Mouse (Mus musculus) urinary bladder, adult 18-20 months (tissue): ENCODE measurements around the gene Anapc4.

Source experiments
- DNase-seq, 2 experiments: peaks; one replicate each; pipeline ENCODE4 v3.0.0; 2022; ENCODE audit warnings: low spot score in 2 of 2, mixed read lengths in 2 of 2

Anapc4 gene

DNA sequence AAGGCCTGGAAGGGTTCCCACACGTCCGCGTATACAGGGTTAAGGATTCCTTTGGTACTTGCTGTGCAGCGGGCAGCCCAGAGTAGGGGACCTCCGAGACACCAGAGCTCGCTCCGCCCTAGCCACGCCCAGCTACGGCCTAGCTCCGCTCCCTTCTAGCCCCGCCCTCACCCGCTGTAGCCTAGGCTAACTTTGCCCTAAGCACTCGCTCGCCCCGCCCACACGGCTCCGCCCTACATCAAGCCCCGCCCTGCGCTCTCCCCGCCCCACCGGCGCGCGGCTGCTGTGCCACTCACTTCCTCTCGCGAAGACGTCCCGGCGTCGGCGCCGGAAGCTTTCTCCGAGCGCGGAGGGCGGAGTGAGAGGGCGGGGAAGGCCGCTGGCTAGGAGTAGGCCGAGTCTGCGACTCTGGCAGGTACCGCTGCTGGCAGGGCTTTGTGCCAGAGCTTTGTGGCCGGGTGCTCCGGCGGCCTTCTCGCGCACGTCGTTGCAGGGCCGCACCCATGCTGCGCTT is at the start of gene Anapc4:
Anapc4 (plus strand) TSS at position 252 of the 514 bp plus-strand sequence.
- DNase-seq, result peak; percentile 99 to 100

DNA sequence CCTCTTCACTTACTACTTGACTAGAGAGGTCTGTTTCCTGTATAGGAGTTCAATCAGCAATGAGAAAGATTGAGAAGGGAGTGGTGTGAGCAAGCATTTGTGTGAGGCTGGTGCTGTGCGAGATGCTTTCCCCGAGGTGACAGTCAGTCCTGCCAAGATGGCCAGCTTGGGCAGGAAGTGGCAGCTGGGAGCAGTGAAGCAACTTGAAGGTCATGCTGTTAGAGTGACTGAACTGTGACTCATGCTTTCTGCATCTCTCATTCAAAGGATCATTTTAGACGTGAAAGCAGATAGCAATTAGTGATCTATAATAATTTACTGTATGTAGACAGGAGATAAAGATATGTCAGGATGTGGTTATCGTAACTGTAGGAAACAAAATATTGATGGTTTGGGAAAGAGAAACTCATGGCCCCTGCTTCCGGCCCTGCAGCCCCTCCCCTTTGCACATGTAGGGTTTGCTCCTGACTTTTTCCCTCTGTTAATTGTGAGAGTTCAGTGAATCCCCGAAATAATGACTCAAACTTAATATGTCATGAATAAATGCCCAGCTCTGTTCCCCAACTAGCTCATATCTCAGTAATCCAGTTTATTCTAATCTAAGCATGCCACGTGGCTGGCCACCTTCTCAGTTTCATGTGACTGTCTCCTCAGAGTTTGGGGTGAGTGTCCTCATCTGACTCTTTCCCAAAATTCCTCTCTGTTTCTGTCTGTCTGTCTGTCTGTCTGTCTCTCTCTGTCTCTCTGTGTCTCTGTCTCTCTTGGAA is 47.1 kb upstream of the Anapc4 start:
- no peak for DNase-seq

- DNase-seq, result no peak
These were observed 40.6 kb upstream of the Anapc4 start for GRCm38 (mm10) chr5:52793230-52793629.

GRCm38 (mm10) chr5:52794109-52794508 is 39.7 kb upstream of the Anapc4 start:
- DNase-seq, result no peak

DNA sequence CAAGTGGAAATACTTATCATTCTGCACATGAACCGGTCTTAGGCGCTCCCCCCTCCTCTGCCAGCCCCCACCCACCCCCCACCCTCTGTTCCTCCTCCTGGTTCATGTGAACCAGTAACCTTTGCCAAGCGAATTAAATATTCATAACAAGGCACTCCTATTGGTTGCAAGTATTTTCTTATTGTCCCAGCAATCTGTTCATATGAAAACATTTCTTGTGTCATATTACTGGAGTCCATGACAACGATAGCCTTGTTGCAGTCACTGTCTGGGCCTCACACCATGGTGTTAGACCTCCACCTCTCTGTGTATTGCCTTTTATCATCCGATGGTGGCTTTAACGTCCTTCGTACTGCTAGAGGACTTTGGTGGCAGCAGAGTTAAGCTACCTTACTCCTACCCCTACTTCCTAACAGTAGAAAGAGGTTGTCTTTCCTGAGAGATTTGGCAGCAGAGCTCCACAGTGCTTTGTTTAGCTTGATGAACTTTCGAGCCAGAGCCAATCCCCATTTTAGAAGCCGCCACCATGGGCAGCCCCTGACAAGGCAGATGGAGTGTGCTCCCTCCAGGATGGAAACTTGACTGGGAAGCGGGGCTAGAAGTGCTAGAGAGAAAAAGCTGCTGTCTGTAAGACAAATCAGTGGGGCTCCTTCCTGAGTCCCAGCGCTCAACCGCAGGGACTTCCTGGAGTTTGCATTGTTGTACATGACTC is 34.4 kb upstream of the Anapc4 start:
- DNase-seq, result no peak

DNA sequence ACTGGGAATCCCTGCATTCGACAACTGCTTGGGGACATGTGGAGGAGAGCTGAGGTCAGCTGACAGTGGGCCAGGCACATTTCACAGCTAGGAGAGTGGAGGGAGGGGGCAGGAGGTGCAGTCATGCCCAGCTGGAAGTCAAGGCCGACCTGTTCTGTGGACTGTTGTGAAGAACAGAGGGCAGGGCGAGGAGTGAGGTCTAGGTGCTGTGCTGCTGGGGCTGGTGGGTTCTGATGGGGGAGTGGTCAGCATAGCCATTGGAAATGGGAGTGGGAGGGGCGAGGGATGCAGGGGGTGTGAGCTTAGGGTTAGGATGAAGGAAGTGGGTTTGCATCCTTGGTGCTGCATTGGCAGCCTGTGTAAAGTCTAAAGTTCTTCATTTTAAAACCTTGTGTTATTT is 28.0 kb upstream of the Anapc4 start:
- DNase-seq, result no peak

GRCm38 (mm10) chr5:52806349-52806748 is 27.5 kb upstream of the Anapc4 start:
- no peak for DNase-seq

DNA sequence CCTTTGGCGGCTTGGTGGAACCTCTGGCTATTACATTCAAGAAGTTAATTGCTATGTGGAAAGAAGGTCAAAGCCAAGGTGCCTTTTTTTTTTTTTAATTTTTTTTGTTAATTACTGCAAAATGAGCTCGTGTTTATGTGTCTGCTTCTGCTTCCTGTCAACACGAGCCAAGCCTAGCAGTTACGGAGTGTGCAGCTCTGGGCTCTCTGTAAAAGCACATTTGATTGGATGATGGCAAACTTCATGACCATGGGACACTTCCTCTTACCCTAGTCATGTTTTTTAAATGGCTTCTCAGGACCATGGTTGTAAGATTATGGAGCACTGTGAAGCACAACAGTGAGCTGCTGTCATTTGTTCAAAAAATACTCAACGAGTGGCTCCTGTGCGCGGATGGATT is 26.8 kb upstream of the Anapc4 start:
- DNase-seq, result no peak

GRCm38 (mm10) chr5:52810446-52810845 is 23.4 kb upstream of the Anapc4 start:
- no peak for DNase-seq

DNA sequence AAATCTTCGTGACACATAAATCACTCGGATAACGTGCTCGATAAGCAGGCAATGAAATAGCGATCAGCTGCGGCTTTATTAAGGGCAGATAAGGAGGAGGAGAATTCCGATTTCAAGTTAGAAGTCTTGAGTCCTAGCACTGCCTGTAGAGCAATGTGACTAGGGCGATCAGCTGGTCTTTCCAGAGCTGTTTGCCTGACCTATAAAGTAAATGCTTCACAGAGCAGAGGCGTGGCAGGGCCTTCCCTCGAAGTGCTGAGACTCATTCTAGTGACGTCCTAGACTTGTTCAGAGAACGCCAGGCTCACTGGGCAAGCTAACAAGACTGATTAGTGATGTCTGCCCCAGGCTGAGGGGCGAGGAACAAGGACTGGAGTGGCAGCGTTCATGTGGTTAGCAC is 22.8 kb upstream of the Anapc4 start:
- peak; percentile 9 to 12 for DNase-seq

- DNase-seq, result no peak
These were observed 21.4 kb upstream of the Anapc4 start for GRCm38 (mm10) chr5:52812456-52812855.

- DNase-seq, result no peak
These were observed 20.5 kb upstream of the Anapc4 start for GRCm38 (mm10) chr5:52813312-52813711.

GRCm38 (mm10) chr5:52818676-52819075 is 15.1 kb upstream of the Anapc4 start:
- DNase-seq, result no peak

DNA sequence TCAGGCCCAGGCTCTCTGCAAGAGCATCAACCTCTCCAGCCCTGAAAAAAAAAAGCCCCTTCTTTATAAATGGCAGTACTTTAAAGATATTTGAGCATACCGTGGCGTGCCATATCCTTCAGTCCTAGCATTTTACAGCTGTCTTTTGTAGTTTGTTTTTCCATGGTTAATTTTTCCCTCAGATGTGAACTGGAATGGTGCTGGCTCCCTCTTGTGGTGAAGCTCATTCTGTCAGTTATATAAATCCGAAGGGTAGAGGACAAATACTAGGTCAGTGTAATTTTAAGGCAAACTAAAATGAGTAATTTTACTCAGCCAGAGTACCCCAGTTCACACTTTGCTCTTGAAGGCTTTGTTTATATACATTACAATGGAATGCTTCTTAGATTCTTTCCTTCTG is 12.1 kb upstream of the Anapc4 start:
- no peak for DNase-seq

- no peak for DNase-seq
These were observed 5.9 kb upstream of the Anapc4 start for GRCm38 (mm10) chr5:52827923-52828322.

- DNase-seq, result no peak
These were observed 807 bp upstream of the Anapc4 start for GRCm38 (mm10) chr5:52833005-52833404.

- no peak for DNase-seq
These were observed 574 bp downstream of the Anapc4 start for GRCm38 (mm10) chr5:52834386-52834785.

DNA sequence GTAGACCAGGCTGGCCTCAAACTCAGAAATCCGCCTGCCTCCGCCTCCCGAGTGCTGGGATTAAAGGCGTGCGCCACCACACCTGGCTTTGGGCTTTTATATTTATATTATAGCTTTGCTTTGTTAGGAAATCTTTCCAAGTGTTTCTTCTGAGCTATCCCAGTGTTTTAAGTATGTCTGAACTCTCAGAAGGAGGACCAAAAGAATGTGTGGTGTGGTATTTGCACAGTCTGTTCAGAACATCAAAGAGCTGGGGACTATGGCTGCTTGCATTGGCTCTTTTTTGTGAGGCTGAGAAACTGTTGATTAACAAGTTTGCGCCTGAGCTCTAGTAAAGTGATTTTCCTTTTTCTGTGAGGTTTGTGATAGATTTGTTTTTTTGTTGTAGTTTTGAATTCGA is 10.5 kb downstream of the Anapc4 start:
- DNase-seq, result no peak

DNA sequence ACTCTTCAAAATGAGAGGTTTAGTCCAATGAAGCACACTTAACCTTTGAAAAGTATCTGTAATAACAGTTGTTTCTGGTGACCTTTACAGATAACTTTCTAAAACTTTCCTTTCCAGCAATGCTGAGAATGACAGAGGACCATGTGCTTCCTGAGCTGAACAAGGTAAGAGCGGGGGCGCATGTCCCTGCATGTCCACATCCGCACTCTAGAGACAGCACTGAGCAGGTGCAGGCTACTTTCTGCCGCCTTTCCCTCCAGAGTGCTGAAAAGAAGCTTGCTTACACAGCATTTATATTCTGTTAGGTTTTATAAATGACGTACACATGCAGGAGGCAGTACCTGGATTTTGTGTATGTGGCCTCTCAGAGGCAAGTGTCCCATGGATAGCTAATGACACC is 21.9 kb downstream of the Anapc4 start:
- DNase-seq, result no peak

- no peak for DNase-seq
These were observed 30.6 kb downstream of the Anapc4 start for GRCm38 (mm10) chr5:52864446-52864845.

- peak; percentile 27 to 42 for DNase-seq
These were observed 32.0 kb downstream of the Anapc4 start for GRCm38 (mm10) chr5:52865825-52866224.

DNA sequence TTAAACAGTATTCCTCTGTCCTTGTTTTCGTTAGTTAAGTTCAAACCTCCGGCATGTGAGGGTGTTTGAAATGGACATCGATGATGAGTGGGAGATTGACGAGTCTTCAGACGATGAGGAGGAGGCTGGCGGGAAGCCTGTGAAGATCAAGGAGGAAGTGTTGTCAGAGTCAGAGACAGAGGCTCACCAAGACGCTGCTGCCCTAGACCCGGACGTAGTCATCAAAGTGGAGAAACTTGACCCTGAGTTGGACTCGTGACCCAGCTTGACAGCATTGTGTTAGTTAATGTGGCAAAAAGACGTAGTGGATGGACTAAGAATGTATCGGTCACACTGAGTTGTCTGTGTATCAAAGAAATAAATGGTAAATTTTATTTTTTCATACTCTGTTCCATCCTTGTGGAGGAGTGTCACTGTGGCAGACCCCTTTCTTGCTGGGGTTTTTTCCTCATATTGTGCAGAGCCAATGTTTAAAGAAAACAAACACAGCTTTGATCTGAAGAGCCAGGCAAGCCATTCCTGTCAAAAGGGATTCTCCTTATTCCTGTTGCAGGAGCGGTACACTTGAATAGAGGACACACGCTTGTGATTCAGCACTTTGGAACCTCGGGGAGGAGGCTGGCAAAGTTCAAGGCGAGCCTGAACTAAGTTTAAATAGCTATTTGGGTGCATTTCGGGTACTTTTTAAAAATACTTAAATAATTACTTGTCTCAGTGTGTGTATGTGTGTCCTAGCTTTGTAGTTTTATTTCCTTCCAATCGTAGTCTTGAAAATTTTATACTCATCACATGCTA is 32.7 kb downstream of the Anapc4 start:
- DNase-seq, result no peak
